Mouse (Mus musculus) mesoderm, embryonic 11.5 days (tissue): Measurements from ENCODE around the gene Kalrn.
A peak's percentile ranks its signal among the peaks of the same experiment; 100 is the strongest.

Source experiments
- DNase-seq: peaks from one replicate; pipeline ENCODE4 v3.0.0-alpha.2; 2012; ENCODE audit warnings: low read depth, low spot score

Kalrn gene

DNA sequence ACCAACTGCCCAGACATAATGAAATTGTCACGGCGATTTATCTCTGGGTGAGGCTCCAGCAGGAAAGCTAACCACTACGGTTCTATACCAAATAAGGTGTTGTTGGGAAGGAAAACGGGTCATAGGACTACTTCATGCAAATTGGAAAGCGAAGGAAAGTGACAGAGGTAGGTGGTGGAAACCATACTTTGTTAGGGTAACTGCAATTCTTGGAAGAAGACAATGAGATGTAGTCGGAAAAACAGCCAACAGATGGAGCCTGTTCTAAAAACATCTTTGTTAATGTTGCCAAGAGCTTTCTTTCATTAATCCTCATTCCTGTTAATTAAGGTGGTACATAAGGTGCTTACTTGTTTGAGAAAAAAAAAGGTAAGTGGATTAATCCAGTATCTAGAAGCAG, 533.1 kb downstream of the Kalrn start:
- no peak for DNase-seq

DNA sequence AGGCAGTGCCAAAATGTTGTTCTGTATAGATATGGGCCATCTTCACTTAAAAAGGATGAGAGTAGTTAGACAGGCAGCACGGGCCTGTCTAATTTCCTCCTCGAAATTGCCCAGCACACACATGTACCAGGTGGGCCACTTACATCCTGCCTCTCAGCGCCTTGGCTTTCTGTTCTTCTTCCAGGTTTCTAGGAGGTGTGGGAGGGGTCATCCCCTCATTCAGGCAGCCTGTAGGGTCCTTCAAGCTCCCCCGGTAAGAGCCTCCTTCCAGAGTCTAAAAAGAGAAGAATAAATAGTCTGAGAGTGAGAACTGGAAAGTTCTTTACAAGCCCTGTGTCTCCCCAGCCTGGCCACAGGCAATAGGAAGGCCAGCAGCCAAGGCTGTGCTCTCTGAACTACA, 533.6 kb downstream of the Kalrn start:
- DNase-seq = no peak

DNA sequence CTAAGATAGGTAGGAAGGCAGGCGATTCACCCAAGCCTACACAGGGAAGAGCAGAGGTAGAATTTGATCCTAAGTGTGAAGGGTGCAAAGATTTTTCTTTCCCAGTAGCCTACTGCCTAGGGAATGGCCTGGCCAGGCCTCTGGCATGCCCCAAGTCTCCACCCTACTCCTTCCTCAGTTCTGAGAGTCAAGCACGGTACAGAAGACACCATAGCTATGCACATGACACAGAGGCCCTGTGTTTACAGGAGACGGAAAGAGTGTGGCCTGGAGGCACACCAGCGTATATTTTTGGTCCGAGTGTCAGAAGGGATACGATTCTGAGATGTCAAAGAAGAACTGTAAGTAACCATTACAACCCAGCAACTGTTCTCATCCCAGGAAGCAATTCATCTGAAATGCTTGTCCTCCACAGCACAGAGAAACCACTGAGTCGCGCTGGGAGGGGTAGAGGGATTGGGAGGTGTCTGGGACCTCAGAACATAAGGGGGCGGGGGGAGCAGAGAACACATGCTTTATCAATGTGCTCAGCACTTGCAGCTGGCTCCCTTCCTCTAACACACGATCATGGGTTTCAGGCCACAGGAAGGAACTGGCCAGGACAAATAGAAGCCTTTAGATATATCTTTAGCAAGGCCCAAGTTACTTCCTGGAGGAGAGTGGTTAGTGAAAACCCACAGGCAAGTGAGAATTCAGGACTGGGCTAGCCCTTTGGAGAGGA, 536.8 kb downstream of the Kalrn start:
- no peak for DNase-seq

DNA sequence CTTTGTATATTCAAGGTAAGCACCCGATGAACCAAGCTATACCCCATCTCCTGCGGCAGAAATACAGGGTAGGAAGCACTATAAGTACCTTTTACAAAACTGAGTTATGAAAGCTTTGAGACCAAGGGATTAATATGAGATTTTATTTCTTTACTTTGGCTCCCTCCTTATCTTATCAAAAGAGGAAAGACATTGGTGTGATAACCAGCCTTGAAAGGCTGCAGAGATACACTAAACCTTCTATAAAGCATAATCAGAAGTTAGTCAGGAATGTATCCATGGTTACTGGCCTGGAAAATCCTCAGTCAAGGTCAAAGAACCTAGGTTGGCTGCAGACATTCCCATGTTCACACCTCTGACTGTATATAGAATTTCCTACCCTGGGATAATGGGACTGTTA, 537.6 kb downstream of the Kalrn start:
- DNase-seq = no peak

- DNase-seq = no peak
These were observed 539.1 kb downstream of the Kalrn start for GRCm38 (mm10) chr16:34034267-34034666.

GRCm38 (mm10) chr16:34032011-34032645, 541.2 kb downstream of the Kalrn start:
- no peak for DNase-seq

DNA sequence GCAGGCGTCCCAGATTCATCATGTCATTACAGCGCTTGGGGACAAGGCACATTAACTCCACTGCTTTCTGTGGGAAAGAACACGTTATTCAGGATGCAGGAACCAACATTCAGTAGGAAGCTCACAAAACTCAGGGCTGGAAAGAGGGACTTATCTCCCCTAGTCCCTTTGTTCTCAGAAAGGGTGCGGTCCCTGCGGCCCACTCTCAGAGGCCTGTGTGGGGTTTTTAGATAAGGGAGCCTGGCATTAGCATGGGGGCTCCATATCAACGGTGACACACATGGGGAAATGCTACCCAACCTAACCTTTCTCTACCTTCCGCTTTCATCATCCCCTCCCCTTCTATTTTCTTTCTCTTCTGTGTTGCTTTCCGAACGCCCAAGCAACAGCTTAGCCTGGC, 541.8 kb downstream of the Kalrn start:
- no peak for DNase-seq

DNA sequence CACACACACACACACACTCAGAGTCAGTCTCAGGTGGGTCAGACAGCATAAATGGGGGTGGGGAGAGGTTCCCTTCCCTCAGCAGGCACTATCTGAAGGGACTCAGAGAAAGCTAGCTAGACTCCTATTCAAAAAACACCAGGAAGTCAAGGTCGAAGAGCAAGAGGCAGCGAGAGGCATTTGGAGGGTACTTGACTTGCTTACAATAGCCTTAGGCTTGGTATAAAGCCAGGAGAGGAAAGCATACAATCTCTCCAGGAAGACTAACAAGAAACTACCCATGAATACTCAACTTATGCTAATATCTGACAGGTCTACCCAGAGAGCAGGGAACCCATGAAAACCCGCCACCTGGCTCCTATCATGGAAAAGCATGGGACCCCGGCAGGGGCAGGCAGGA, 543.0 kb downstream of the Kalrn start:
- no peak for DNase-seq

DNA sequence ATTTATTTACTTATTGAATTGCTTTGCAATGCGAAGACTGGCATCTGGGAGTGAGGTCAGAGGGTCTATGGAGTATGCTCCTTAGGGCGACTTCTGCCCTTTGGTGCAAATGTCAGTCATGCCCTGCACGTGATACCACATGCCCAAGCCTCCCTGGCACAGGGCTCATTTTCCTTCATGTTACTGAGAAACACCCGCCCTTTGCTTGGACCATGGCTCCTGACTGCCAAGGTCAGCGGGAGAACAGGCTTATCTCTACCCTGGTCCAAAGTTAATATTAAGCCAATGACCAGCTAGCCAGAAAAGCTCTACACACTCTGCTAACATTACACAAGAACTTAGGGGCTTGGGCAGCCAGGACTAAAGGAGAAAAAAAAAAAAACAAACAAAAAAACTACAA, 543.5 kb downstream of the Kalrn start:
- DNase-seq = no peak

DNA sequence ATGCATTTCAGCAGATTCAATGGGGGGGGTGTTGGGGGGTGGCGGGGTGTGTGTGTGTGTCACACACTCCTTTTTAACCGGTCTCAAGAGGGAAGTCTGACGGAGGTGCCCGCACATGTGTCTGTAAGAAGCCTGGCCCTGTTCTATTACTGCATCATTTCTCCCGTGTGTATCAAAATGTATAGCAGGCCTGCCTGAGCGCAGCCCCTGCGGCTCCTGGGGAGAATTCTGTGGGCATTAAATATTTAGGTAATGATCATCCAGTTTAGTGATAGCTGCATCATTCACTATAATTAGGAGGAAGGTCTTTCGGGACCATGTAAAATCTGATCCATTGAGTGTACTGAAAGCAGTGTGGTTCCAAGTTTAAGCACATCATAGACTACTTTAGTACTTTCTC, 556.1 kb downstream of the Kalrn start:
- DNase-seq = no peak

DNA sequence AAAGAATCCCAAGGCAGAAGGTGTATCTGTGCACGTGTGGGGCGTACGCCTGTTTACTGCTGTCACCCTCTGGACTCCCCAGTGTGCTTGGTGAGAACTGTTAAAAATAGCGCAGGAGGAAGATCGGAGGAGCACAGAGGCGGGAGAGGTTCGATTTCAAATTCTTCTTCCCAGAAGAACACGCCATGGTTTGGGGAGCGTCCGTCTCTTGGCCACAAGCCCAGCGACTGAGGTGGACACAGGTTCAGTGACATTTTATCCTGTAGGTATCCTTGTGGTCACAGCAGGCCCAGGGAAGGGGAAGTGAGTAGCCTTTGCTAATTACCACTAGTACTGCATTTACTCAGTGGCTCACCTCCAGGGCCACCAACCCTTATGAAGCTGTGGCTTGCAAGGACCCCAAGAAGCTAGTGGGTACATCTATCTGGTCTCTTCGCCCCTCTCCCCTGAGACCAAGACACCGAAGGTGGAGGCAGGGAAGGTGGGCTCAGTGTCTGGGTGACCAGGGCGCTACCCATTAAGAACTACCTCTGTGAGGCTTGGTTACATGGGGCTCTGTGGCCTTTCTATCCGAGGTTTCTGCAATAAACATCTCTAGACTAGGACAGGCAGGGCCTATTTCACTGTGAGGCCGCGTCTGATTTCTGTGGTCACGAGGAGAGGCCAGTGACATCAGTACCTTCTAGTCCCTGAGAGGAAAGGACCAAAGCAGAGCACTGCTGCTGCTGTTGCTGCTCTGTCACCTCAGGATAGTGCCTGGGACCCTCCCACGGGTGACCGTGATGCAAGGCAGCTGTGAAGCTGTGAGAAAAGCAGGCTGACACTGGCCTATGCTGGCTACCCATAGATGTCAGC, 561.1 kb downstream of the Kalrn start:
- DNase-seq = no peak

GRCm38 (mm10) chr16:34009567-34009966, 563.8 kb downstream of the Kalrn start:
- no peak for DNase-seq

DNA sequence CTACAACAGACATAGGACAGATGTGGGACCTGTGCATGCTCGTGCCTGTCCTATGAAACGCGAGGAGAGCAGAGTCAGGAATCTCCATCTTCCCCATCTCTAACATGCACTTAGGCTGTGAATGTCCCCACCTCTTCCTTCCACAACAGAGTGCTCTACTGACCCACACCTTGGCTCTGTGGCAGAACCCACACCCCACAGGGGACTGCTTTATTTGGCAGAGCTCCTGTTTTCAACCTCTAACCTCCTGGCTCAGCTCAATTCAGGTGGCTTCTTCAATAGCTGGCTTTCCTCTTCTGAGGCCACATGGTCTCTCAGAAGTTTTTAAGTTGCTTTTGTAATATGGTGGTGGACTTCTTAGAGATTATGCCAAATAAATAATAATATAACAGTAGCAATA, 567.3 kb downstream of the Kalrn start:
- DNase-seq = no peak

DNA sequence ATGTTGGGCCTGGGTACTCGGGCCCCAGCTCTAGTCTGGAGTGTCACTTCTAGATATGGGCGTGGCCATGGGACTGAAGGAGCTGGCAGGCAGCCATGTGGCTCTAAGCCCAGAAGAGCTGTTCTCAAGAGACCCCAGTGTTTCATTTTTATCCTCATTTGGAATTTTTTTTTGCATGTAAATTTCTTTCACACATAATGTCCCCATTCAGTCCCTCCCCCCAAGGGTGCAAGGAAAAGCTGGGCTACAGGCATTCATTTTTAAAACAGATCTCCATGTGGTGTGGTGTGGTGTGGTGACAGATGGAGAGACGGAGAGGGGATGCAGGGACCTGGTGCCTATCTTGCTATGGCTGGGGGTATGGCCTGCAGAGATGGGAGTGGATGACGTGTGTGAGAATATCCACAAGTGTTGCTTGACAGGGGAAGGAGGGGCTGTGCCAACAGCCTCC, 569.2 kb downstream of the Kalrn start:
- DNase-seq = no peak

- DNase-seq = no peak
These were observed 569.7 kb downstream of the Kalrn start for GRCm38 (mm10) chr16:34003566-34004127.

- DNase-seq = no peak
These were observed 572.6 kb downstream of the Kalrn start for GRCm38 (mm10) chr16:34000715-34001114.

GRCm38 (mm10) chr16:33999388-33999787, 573.9 kb downstream of the Kalrn start:
- peak; percentile 48 for DNase-seq

- no peak for DNase-seq
These were observed 575.3 kb downstream of the Kalrn start for GRCm38 (mm10) chr16:33998011-33998410.

DNA sequence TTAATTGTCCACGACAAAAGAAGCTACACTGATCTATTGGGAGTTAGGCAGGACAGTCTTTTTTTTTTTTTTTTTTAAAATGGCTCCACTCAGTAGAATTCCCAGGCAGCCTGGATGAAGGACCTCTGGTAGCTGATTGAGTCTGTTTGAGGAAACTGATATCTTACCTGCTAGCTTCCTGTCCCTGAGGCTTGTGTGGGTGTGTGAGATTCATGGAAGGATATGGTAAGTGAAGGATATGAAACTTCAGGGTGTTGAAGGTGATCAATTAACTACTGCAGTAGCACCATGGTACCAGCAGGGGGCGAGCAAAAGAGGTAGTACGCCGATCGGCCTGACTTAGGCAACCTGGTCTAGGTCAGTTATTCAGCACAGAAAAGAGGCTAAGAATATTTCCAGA, 577.3 kb downstream of the Kalrn start:
- peak; percentile 78 for DNase-seq

DNA sequence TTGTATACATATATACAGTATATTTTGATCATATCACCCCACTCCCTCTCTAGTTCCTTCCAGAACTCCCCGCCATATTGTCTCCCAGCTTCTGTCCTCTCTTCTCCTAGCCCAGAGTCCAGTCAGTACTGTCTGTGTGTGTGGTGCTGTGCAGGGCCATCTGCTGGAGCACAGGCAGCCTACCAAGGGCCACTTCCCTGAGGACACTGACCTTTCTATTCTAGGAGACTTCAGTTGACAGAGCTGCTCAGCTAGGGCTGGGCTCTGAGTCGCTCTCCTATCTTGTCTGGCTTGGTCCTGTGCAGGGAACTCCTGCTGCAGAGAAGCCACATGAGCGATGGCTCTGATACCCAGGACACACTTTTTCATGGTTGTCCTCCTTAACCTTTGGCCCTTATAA, 577.8 kb downstream of the Kalrn start:
- no peak for DNase-seq

GRCm38 (mm10) chr16:33994321-33994720, 579.0 kb downstream of the Kalrn start:
- no peak for DNase-seq

DNA sequence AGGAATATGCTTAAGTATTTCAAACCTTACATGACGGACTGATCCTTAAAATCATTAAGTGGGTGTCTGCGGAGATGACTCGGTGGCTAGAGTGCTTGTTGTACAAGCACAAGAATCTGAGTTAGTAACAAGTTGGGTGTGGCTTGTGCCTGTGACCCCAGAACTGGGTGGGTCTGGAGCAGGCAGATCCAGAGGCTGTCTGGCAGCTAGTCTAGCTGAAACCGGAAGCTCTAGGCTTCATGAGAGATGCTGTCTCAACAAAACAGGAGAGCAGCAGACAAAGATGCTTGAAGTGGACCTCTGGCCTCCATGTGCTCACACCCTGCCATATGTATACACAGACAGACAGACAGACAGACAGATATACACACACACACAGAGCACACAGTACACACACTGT, 582.6 kb downstream of the Kalrn start:
- DNase-seq = no peak
